Mouse (Mus musculus): Measurements from ENCODE around the gene Gm13287.
"Not testable (repeated sequence)": the region's sequence is repeated elsewhere in the genome, so short reads cannot be mapped to it uniquely, and the experiment has no call there.

The Gm13287 gene

DNA sequence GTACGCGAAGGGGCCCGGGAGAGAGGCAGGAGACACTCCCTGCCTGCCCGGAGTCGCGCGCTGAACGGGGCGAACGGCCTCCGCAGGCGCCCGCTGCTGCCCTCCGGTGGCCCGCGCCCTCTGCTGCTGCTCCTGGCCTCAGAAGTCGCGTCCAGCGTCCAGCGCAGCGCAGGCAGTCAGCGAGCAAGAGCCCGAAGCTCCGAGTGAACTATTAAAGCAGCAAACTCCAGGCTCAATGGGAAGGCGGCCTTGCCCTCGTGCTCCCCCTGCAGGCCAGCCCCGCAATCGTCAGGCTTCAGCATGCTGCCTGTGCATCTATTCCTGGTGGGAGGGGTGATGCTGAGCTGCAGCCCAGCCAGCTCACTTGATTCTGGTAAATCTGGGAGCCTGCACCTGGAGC lies 6.0 kb upstream of the Gm13287 start, which contains the start of gene Gm13279:
Gene Gm13279, plus strand, starts transcription at position 301 of the 400 bp plus-strand sequence.
- DNase-seq (ENCODE audit: low read depth, low spot score) = not testable (repeated sequence)

DNA sequence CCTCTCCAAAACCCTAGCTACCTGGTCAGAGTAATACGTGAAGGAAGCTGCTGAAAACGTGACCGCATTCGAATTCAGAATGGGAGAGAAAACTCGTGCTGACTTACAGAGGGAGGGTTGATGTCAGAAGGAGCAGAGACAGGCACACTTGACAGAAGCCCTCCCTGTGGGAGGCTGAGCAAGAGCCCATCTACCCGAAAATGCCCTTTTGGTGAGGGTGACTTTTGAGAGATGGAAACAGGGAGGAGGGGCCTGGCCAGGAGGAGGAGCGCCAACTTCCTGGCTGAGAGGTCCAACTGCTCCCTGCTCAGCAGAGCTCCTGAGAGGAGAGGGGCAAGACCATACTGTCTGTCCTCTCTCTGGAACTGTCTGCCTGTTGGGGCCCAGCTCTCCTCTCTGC lies 3.7 kb upstream of the Gm13287 start, which contains the start of gene Gm13285:
Gene Gm13285, plus strand, starts transcription at position 301 of the 400 bp plus-strand sequence.
- not testable (repeated sequence) for DNase-seq (ENCODE audit: low read depth, low spot score)

DNA sequence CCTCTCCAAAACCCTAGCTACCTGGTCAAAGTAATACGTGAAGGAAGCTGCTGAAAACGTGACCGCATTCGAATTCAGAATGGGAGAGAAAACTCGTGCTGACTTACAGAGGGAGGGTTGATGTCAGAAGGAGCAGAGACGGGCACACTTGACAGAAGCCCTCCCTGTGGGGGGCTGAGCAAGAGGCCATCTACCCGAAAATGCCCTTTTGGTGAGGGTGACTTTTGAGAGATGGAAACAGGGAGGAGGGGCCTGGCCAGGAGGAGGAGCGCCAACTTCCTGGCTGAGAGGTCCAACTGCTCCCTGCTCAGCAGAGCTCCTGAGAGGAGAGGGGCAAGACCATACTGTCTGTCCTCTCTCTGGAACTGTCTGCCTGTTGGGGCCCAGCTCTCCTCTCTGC lies 2.2 kb downstream of the Gm13287 start, which contains the start of gene Gm13288:
Gene Gm13288, plus strand, starts transcription at position 301 of the 400 bp plus-strand sequence.
- not testable (repeated sequence) for DNase-seq (ENCODE audit: low read depth, low spot score)

GRCm38 (mm10) chr4:88805761-88806160 lies 2.7 kb downstream of the Gm13287 start:
- not testable (repeated sequence) for DNase-seq (ENCODE audit: low read depth, low spot score)

DNA sequence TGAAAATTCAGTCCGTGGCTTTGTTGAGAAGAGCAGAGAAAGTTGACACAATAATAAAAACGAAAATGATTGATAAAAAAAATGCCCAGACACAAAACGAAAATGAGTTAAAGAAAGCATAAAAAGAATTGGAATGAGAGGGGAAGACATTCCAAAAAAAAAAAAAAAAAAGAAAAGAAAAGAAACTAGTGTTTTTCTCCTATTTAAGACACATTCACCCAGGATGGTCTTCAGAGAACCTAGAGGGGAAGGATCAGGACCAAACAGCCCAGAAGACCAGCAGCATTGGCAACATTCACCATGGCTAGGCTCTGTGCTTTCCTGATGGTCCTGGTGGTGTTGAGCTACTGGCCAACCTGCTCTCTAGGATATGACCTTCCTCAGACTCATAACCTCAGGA lies 12.9 kb downstream of the Gm13287 start, which contains the start of gene Ifna7:
Gene Ifna7, plus strand, starts transcription at position 301 of the 400 bp plus-strand sequence.
- no peak for DNase-seq (ENCODE audit: low read depth, low spot score)

GRCm38 (mm10) chr4:88819659-88820058 lies 16.6 kb downstream of the Gm13287 start, which contains the start of gene Ifna11:
Gene Ifna11 (plus strand): TSS chr4:88819959.
- no peak for DNase-seq (ENCODE audit: low read depth, low spot score)

DNA sequence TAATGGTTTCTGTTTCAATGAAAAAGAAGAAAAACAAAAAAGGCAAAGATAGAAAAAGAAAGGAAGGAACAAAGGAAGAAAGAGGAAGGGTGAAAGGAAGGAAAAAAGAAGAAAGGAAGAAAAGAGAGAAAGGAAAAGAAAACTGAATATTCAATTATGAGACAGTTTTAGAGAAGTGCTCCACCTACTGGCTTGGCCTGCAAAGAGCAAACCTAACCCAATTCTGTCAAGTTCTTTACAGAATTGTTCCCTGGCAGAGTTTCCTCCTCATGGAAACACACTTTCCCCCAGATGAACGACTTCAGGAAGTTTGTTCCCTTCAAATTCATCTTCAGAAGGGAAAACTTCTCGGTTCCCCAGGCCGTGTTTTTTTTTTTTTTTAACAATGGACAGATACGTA lies 19.9 kb downstream of the Gm13287 start:
- no peak for DNase-seq (ENCODE audit: low read depth, low spot score)

GRCm38 (mm10) chr4:88827116-88827515 lies 24.1 kb downstream of the Gm13287 start, which contains the start of gene Ifna6:
Gene Ifna6 (plus strand): TSS chr4:88827416.
- not testable (repeated sequence) for DNase-seq (ENCODE audit: low read depth, low spot score)

- no peak for DNase-seq (ENCODE audit: low read depth, low spot score)
Observed at GRCm38 (mm10) chr4:88830523-88830922, 27.5 kb downstream of the Gm13287 start.

GRCm38 (mm10) chr4:88835225-88835624 lies 32.2 kb downstream of the Gm13287 start, which contains the start of gene Ifna5:
Gene Ifna5 (plus strand): TSS chr4:88835525.
- not testable (repeated sequence) for DNase-seq (ENCODE audit: low read depth, low spot score)

GRCm38 (mm10) chr4:88838828-88839227 lies 35.8 kb downstream of the Gm13287 start:
- DNase-seq (ENCODE audit: low read depth, low spot score) = no peak

DNA sequence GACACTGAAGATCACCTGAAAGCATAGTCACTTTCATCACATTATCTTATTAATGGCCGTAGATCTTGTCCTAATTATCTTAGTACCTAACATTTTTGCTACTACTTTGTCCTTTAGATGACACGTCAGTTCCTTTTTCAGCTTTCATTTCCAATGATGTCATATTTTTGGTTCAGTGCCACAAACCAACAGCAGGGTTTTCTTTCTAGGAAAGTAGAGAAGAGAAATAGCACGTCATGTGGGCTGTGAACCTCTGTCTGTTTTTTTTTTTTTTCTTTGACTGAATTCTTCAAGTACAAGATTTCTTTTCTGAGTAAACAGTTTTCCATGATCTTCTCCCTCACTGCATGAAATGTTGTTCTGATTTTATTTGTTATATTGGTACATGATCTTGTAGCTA lies 37.0 kb downstream of the Gm13287 start:
- no peak for DNase-seq (ENCODE audit: low read depth, low spot score)

- DNase-seq (ENCODE audit: low read depth, low spot score) = no peak
Observed at GRCm38 (mm10) chr4:88841438-88841911, 38.4 kb downstream of the Gm13287 start, which contains the start of gene Ifna4. Gene Ifna4 (plus strand): TSS chr4:88841861.

GRCm38 (mm10) chr4:88845334-88845733 lies 42.3 kb downstream of the Gm13287 start:
- DNase-seq (ENCODE audit: low read depth, low spot score) = no peak

DNA sequence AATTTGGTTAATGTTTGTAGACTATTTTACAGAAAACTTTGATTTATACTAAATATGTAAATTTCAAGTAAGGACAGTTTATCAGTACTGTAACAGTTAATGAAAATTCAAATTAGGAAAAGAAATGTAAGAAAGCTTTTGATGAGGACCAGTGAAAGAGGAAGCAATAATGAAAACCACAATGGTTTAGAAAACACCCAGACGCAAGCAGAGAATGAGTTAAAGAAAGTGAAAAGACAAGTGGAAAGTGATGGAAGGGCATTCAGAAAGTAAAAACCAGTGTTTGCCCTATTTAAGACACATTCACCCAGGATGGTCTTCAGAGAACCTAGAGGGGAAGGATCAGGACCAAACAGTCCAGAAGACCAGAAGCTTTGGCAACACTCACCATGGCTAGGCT lies 46.6 kb downstream of the Gm13287 start, which contains the start of gene Ifna1:
Gene Ifna1, plus strand, starts transcription at position 390 of the 400 bp plus-strand sequence.
- no peak for DNase-seq (ENCODE audit: low read depth, low spot score)

GRCm38 (mm10) chr4:88851026-88851763 lies 48.1 kb downstream of the Gm13287 start:
- no peak for DNase-seq (ENCODE audit: low read depth, low spot score)
